Mouse (Mus musculus) 3134 (cell line): ENCODE measurements around the gene Ankrd54.
"Not testable (repeated sequence)": the region's sequence is repeated elsewhere in the genome, so short reads cannot be mapped to it uniquely, and the experiment has no call there.

Experiments
- DNase-seq: peaks from one replicate; pipeline ENCODE4 v3.0.0-alpha.2; 2011; ENCODE audit warnings: low spot score; ENCODE audit not compliant: insufficient read length; ENCODE audit errors: extremely low read depth

Ankrd54 gene

GRCm38 (mm10) chr15:79044837-79045236 lies 17.9 kb downstream of the Ankrd54 start:
- DNase-seq, result no peak

- no peak for DNase-seq
These were observed 19.8 kb downstream of the Ankrd54 start for GRCm38 (mm10) chr15:79042721-79043491.

- DNase-seq, result no peak
These were observed 21.1 kb downstream of the Ankrd54 start, which contains the start of gene Galr3 for GRCm38 (mm10) chr15:79041585-79041984. Gene Galr3, plus strand, starts transcription at chr15:79041885.

- DNase-seq, result no peak
These were observed 21.9 kb downstream of the Ankrd54 start for GRCm38 (mm10) chr15:79040501-79041416.

- DNase-seq, result peak; percentile 81
These were observed 23.8 kb downstream of the Ankrd54 start for GRCm38 (mm10) chr15:79038853-79039252.

- no peak for DNase-seq
These were observed 24.4 kb downstream of the Ankrd54 start for GRCm38 (mm10) chr15:79038331-79038730.

GRCm38 (mm10) chr15:79037913-79038328 lies 24.8 kb downstream of the Ankrd54 start:
- peak; percentile 79 for DNase-seq

GRCm38 (mm10) chr15:79031908-79032307 lies 30.8 kb downstream of the Ankrd54 start:
- DNase-seq, result not testable (repeated sequence)

GRCm38 (mm10) chr15:79030551-79031435 lies 31.9 kb downstream of the Ankrd54 start:
- DNase-seq, result peak; percentile 98

- peak; percentile 45 for DNase-seq
These were observed 33.0 kb downstream of the Ankrd54 start for GRCm38 (mm10) chr15:79029519-79030241.

GRCm38 (mm10) chr15:79028823-79029484 lies 33.7 kb downstream of the Ankrd54 start:
- DNase-seq, result no peak

- peak; percentile 93 for DNase-seq
These were observed 34.4 kb downstream of the Ankrd54 start, which contains the start of gene H1f0 for GRCm38 (mm10) chr15:79028237-79028738. Gene H1f0, plus strand, starts transcription at chr15:79028450.

GRCm38 (mm10) chr15:79027291-79028205 lies 35.1 kb downstream of the Ankrd54 start:
- DNase-seq, result peak; percentile 69

- no peak for DNase-seq
These were observed 36.0 kb downstream of the Ankrd54 start for GRCm38 (mm10) chr15:79026511-79027290.

GRCm38 (mm10) chr15:79025687-79026308 lies 36.9 kb downstream of the Ankrd54 start:
- DNase-seq, result no peak

GRCm38 (mm10) chr15:79023366-79023765 lies 39.3 kb downstream of the Ankrd54 start:
- DNase-seq, result no peak
